Mouse (Mus musculus) A20 (cell line): ENCODE results near the gene Tulp1.
"Not testable (repeated sequence)": the region's sequence is repeated elsewhere in the genome, so short reads cannot be mapped to it uniquely, and the experiment has no call there.

ENCODE experiments used
- DNase-seq: peaks from one replicate; pipeline ENCODE4 v3.0.0-alpha.2; 2011; ENCODE audit warnings: low read depth, low spot score

The Tulp1 gene

GRCm38 (mm10) chr17:28341091-28341490 is 23.9 kb downstream of the Tulp1 start:
- DNase-seq: peak; percentile 60

DNA sequence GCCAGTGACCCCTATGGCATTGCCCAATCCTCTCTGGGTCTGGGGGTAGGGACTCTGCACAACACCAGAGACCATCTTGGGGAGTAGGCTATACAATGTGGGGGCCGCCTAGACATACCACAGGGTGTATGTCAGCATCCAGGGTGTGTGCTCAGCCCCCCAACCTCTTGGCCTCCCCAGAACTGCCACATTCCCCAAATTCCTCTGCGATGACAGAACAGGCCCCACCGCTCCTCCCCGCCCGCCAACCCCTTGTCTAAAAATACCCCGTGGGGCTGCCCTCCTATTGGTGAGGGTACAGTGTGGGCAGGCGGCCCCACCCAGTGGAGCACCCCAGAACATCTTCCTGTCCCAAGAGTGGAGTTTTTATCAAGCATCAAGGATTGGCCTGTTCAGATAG is 24.4 kb downstream of the Tulp1 start:
- no peak for DNase-seq

- no peak for DNase-seq
Observed at GRCm38 (mm10) chr17:28337547-28337946, 27.5 kb downstream of the Tulp1 start.

DNA sequence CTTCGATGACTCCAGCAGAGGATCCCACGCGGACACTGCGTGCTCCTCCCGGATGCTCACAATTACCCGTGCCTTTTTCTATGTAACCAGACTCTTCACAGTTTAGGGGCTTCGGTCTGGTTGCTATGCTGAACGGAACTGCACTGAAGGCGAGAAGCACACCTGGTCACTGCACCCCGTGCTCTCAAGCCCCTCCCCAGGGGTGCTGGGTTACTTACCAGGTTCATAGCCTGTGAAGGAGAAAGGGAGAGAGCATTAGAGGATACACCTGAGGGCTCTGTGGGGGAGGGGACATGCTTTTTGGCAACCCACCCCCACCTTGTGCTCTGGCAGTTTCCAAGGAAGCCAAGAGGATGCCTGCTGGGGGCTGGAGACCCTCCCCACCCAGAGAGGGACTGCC is 29.8 kb downstream of the Tulp1 start:
- no peak for DNase-seq

- peak; percentile 18 for DNase-seq
Observed at GRCm38 (mm10) chr17:28332915-28333546, 32.0 kb downstream of the Tulp1 start.

- DNase-seq: peak; percentile 60
Observed at GRCm38 (mm10) chr17:28332113-28332914, 32.7 kb downstream of the Tulp1 start.

DNA sequence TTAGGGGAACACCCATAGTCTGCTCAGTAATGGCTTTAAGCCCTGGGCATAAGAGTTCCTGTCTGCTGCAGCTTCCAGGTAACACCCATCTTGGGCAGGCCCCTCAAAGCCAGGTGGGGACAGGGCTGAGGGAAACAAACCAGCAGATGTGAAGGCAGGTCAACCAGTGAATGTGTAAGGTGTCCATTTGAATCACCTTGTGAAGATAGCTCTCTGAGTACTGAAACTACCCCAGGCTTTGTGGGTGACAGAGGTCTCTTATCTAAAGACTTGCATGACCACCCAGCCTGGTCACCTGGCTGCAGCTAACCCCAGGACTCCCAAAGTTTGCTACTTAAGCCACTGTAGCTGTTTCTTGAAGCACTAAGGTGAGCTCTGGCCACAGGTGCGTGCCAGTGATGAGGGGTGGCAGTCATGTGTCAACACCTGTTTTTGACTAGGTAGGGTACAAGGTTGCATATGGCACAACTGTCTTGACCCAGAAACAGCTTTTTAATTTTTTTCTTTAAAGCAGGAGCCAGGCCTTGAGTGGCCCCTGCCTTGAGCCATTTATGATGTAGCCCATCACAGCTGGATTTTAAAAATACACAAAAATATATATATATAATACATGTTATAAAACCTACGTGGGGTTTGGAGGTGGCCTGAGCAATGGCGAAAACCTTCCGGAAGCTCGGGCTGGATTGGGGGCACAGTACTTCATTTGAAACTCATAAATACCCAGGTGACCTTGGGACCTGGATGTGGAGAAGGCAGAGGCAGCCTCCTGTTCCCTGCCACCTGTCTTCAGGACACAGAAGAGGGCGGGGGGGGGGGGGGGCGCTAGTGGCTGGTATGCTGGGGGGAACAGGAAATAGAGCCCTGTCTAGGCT is 33.5 kb downstream of the Tulp1 start:
- peak; percentile 45 for DNase-seq

- not testable (repeated sequence) for DNase-seq
Observed at GRCm38 (mm10) chr17:28330590-28330989, 34.4 kb downstream of the Tulp1 start.

- DNase-seq: no peak
Observed at GRCm38 (mm10) chr17:28330232-28330546, 34.8 kb downstream of the Tulp1 start.

DNA sequence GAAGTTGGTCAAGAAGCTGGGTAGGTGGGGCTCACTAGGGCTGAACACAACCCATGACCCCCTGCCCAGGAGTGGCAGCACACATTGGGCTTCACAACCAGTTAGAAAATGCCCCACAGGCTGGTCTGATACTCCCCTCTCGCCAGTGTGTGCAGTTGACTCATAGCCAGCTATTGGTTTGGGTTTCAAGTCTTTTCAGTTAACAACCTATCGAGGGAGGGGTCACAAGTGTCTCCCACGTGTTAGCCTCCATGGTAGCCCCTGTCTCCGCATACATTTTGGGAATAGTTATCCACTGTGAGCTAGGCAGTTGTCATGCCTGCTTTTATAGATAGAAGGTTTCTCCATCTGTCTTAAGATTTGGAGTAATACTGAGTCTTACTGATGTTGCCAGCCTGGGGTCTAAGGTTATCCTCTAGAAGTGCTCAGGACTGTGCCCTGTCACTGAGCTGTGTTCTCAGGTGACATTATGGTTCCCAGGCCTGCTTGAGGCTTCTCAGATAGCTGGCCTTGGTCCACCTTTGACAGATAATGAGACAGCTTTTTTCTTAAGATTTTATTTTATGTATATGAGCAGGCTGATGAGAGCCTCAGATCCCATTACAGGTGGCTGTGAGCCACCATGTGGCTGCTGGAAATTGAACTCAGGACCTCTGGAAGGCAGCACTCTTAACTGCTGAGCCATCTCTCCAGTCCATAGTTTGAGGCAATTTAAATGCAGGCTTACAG is 35.4 kb downstream of the Tulp1 start:
- DNase-seq: peak; percentile 34

- peak; percentile 34 for DNase-seq
Observed at GRCm38 (mm10) chr17:28328946-28329345, 36.1 kb downstream of the Tulp1 start.

GRCm38 (mm10) chr17:28328366-28328928 is 36.6 kb downstream of the Tulp1 start, which contains the start of gene Rpl10a:
Gene Rpl10a (plus strand): TSS chr17:28328471.
- DNase-seq: peak; percentile 96

- no peak for DNase-seq
Observed at GRCm38 (mm10) chr17:28327673-28328325, 37.2 kb downstream of the Tulp1 start.

DNA sequence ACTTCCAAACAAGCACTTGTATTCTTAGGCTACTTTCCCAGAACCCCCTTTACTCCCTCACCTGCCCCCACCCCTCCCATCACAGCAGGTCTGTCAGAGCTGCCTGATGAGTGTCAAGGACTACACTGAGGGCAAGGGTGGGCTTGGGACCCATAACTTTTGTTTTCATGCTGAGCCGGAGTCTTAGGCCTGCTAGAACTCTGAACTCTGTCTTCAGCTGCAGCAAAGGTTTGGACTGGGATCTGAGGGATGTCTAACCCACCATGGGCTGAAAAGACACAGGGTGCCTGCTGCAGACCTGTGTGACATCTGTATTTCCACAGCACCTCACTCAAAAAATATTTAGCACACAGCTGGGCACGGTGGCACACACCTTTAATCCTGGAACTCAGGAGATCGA is 38.1 kb downstream of the Tulp1 start:
- DNase-seq: no peak

DNA sequence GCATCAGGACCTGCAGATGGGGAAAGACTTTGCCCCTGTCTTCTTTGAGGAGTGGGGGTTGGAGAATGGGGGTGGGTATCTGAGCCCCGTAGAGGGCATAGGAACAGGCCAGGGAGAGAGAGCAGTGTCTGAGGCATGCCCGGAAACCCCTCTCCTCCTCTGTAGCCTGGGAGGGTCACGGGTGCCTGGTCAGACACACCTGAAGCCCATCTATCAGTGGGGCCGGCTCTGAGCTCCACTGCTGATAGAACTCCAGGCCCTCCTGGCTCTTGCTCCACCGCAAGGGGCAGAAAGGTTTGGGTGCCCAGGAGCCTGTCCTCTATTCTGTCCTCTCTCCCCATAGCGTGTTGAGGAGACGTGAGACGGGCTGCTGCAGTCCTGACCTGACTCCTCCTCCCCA is 39.3 kb downstream of the Tulp1 start:
- no peak for DNase-seq

- DNase-seq: not testable (repeated sequence)
Observed at GRCm38 (mm10) chr17:28324416-28324815, 40.6 kb downstream of the Tulp1 start.

DNA sequence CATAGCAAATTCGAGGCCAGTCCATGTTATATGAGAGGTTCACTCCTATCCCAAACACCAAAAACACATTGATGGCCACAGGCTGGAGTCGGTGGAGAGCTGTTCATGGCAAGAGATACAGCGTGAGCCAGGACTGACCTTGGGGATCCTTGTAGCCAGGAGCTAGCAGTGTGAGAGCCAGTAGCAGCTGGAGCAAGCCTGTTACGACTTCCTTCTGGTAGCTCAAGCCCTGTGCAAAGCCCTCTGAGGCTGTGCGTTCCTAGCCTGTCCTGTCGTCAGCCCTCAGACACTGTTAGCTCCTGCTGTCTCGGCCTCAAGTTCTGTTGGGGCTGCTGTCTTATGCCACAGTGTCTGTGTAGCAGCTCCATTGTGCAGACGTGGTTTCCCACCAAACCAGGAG is 41.2 kb downstream of the Tulp1 start:
- no peak for DNase-seq

DNA sequence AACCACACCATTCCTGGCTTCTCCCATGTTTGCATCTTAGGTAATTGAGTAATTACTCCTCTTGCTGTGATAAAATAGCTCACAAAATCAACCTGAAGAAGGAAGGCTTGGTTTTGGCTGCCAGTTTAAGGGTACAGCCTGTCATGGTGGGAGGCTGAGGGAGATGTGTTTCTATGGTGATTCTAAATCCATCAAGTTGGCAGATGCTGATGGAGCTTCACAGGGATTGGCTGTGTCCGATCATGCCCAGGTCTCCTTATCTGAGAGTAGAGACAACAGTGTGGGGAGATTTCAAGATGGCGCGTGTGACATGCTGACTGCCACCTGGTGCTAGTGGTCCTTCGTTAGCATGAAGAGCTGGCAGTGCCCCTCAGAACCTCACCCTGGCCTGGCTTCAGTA is 43.3 kb downstream of the Tulp1 start:
- no peak for DNase-seq

- no peak for DNase-seq
Observed at GRCm38 (mm10) chr17:28317725-28318124, 47.3 kb downstream of the Tulp1 start.

DNA sequence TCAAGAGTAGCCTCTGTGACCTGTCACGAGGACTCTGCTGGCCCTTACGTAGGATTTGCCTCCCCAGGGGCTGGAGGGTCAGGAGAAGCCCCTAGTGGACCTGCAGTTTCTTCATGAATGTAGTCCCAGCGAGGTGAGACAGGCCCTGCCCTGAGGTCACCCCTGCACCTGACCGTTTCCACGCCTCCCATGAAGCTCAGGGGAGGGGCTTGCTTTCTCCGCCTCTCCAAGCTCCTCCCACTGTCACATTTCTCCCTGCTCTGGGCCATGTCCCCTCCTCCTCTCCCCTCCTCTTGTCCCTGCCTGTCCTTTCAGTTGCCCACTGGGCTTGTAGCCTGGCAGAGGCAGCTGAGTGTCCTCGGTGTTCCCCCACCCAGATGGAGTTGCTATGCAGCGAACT is 47.9 kb downstream of the Tulp1 start:
- DNase-seq: no peak

- no peak for DNase-seq
Observed at GRCm38 (mm10) chr17:28316476-28316875, 48.5 kb downstream of the Tulp1 start.
